Mouse (Mus musculus) MEL (cell line): ENCODE results near the gene Gpr37. TPM values are rescaled to one million over a fixed set of nuclear protein-coding genes. Genes with fewer than 3 reads are reported as not detected.

ENCODE experiments used
- DNase-seq: peaks from one replicate; pipeline ENCODE4 v3.0.0; 2011; ENCODE audit warnings: low read depth, low spot score
- H3K27ac ChIP-seq: 2 replicates; pipeline ENCODE4 v1.5.1; 2012; ENCODE audit warnings: low read depth, mild to moderate bottlenecking, control low read depth, low read length, moderate library complexity; ENCODE audit not compliant: control insufficient read depth
- H3K27me3 ChIP-seq, 2 experiments: fragments of 150-350 bp in 1 of 2; sonication (generic) in 1 of 2; 2 replicates each; pipeline ENCODE4 v1.6.1; 2012; ENCODE audit warnings: low read length in 2 of 2, mild to moderate bottlenecking in 2 of 2, improper control_type of control experiment in 1 of 2, moderate library complexity in 1 of 2; ENCODE audit not compliant: insufficient read depth in 2 of 2, control insufficient read depth in 1 of 2
- H3K36me3 ChIP-seq, 2 experiments: 2 replicates each; pipeline ENCODE4 v1.6.1; 2012 to 2014; ENCODE audit warnings: low read length in 2 of 2, improper control_type of control experiment in 1 of 2, inconsistent platforms in 1 of 2, mild to moderate bottlenecking in 1 of 2; ENCODE audit not compliant: insufficient read depth in 2 of 2, control insufficient read depth in 1 of 2
- H3K4me1 ChIP-seq, 2 experiments: fragments of 150-350 bp in 1 of 2; sonication (generic) in 1 of 2; 2 replicates each; pipeline ENCODE4 v1.6.1; 2012; ENCODE audit warnings: low read length in 2 of 2, improper control_type of control experiment in 1 of 2, mild to moderate bottlenecking in 1 of 2; ENCODE audit not compliant: insufficient read depth in 2 of 2, control insufficient read depth in 1 of 2
- H3K4me3 ChIP-seq, 2 experiments: fragments of 150-350 bp in 1 of 2; sonication (generic) in 1 of 2; 2 replicates each; pipeline ENCODE4 v1.5.1; 2012; ENCODE audit warnings: low read depth in 2 of 2, low read length in 2 of 2, mild to moderate bottlenecking in 2 of 2, moderate library complexity in 2 of 2, control low read depth in 1 of 2, improper control_type of control experiment in 1 of 2; ENCODE audit not compliant: control insufficient read depth in 1 of 2, insufficient read depth in 1 of 2
- H3K79me2 ChIP-seq: 2 replicates; pipeline ENCODE4 v1.6.1; 2012; ENCODE audit warnings: mild to moderate bottlenecking, low read length, moderate library complexity; ENCODE audit not compliant: control insufficient read depth, poor library complexity, insufficient read depth
- H3K9ac ChIP-seq: 2 replicates; pipeline ENCODE4 v1.6.1; 2012; ENCODE audit warnings: low read depth, mild to moderate bottlenecking, control low read depth, low read length, moderate library complexity; ENCODE audit not compliant: control insufficient read depth, poor library complexity, severe bottlenecking
- H3K9me3 ChIP-seq: fragments of 150-350 bp; sonication (generic); replicated peaks from 2 replicates; pipeline ENCODE4 v1.6.1; 2012; ENCODE audit warnings: mild to moderate bottlenecking, low read length, improper control_type of control experiment, moderate library complexity; ENCODE audit not compliant: insufficient read depth
- BHLHE40 ChIP-seq: IDR thresholded peaks from 2 replicates; pipeline ENCODE4 v1.6.1; 2012; ENCODE audit warnings: low read depth, mild to moderate bottlenecking, inconsistent platforms, low read length, improper control_type of control experiment, borderline replicate concordance
- E2F4 ChIP-seq: IDR thresholded peaks from 2 replicates; pipeline ENCODE4 v1.6.1; 2011; ENCODE audit warnings: low read depth, low read length, improper control_type of control experiment, borderline replicate concordance
- ELF1 ChIP-seq: IDR thresholded peaks from 2 replicates; pipeline ENCODE4 v1.6.1; 2014; ENCODE audit warnings: low read depth, mild to moderate bottlenecking, inconsistent platforms, low read length, improper control_type of control experiment, moderate library complexity
- MYB ChIP-seq: IDR thresholded peaks from 2 replicates; pipeline ENCODE4 v1.6.1; 2011; ENCODE audit warnings: mild to moderate bottlenecking, low read depth, low read length, improper control_type of control experiment
- NRF1 ChIP-seq: IDR thresholded peaks from 2 replicates; pipeline ENCODE4 v1.6.1; 2014; ENCODE audit warnings: low read depth, mild to moderate bottlenecking, inconsistent platforms, low read length, improper control_type of control experiment, moderate library complexity; ENCODE audit not compliant: poor library complexity, insufficient read depth, severe bottlenecking
- TBP ChIP-seq: IDR thresholded peaks from 2 replicates; pipeline ENCODE4 v1.8.0; 2011; ENCODE audit warnings: low read depth, low read length, improper control_type of control experiment
- TCF12 ChIP-seq: IDR thresholded peaks from 2 replicates; pipeline ENCODE4 v1.6.1; 2014; ENCODE audit warnings: low read depth, mild to moderate bottlenecking, inconsistent platforms, low read length, improper control_type of control experiment, moderate library complexity
- USF2 ChIP-seq, 2 experiments: IDR thresholded peaks; 2 replicates each; pipeline ENCODE4 v1.6.1; 2011 to 2012; ENCODE audit warnings: improper control_type of control experiment in 2 of 2, low read length in 2 of 2, borderline replicate concordance in 1 of 2, inconsistent platforms in 1 of 2, low read depth in 1 of 2, mild to moderate bottlenecking in 1 of 2; ENCODE audit not compliant: insufficient read depth in 1 of 2
- polyA plus RNA-seq, 2 experiments: library from polyadenylated mRNA; stranded (reverse) in 1 of 2; unstranded in 1 of 2; fragments of >175 nt in 1 of 2; fragments of >200 nt in 1 of 2; gene quantifications; 2 replicates each; pipeline versions ENCODE4 v1.2.1 to v1.2.4; 2012; ENCODE audit warnings: low replicate concordance in 2 of 2, low read depth in 1 of 2; ENCODE audit not compliant: insufficient read length in 2 of 2, insufficient read depth in 1 of 2, missing spikeins in 1 of 2
- total RNA-seq: library from RNA; depleted of rRNA; stranded (reverse); fragments of 300-350 nt; gene quantifications from 2 replicates; pipeline ENCODE4 v1.2.3, GENCODE M21; 2012; rRNA removed

The Gpr37 gene
- total and polyA plus RNA-seq, 3 experiments, result not detected

- no peak overlapping the region for H3K27ac ChIP-seq
- no peaks in the 10 kb centered on the region for H3K4me1 ChIP-seq
- no peak overlapping the region for H3K4me3 ChIP-seq
- no peak for DNase-seq
- no peaks in the 10 kb centered on the region for H3K79me2 ChIP-seq
- no peak overlapping the region for H3K9ac ChIP-seq
- H3K36me3 ChIP-seq, result no peaks in the 10 kb centered on the region
- no peaks in the 10 kb centered on the region for H3K27me3 ChIP-seq
- no peak for TF ChIP-seq ELF1
- no peak for TF ChIP-seq BHLHE40
- TF ChIP-seq E2F4, result no peak
- TF ChIP-seq USF2 (IDR thresholded peaks at IDR 0.05; ENCODE audit: borderline replicate concordance in 1 of 2, insufficient read depth in 1 of 2, low read depth in 1 of 2, low read length in 2 of 2), result no peak
- TF ChIP-seq TBP, result no peak
- no peak for TF ChIP-seq MYB
- no peak for TF ChIP-seq TCF12
- TF ChIP-seq NRF1, result no peak
- TF ChIP-seq, all 39 proteins: peak for 0
- no peaks in the 10 kb centered on the region for H3K9me3 ChIP-seq
These were observed 30.4 kb downstream of the Gpr37 start for GRCm38 (mm10) chr6:25659924-25660675.

Other genes starting within 250 kb of the Gpr37 start
- gene Pot1a, start 118.5 kb upstream of the Gpr37 start, total RNA-seq, result 19.9 and 21.6 TPM in 2 replicates
- gene Pot1a, start 118.5 kb upstream of the Gpr37 start, polyA plus RNA-seq, result 10 to 100 TPM in 1 of 2 experiments, not detected in 1; 22.0 TPM